Mouse (Mus musculus) mature B cell (primary cell): ENCODE measurements around the gene Tsc1.

ENCODE experiments used
- in situ Hi-C: fragments of 300-500 bp; cut with MboI; formaldehyde crosslinking; loops from 2 replicates; pipeline ENCODE4 v1.14.3; 2019

Gene Tsc1

DNA sequence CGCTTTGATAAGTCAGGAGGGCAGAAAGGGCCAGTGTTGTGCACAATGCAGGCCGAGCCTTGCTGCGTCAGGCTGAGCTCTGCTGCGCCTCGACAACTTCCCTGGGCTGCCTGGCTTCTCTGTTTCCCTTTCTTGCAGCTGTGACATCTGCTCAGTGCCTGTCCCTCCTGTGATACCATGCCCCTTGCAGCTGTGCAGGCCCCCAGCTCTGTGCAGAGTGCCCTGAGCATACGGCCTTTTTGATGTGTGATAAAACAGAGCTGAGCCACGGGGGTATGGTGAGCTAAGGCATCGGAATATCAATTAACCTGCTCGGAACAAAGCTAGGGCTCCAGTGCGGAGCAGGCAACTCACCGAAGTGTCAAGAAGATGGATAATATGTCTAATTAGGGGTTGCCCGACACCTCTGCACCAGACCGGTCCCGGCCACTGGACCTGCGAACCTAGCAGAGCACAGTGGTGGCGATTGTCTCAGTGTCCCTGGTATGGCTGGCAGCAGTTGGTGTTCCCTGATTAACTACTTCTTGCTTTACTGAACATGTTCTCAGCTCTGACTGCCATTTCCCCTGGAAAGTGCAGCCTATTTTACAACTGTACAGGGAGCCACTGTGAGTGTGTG, 86.9 kb downstream of the Tsc1 start:
- in situ Hi-C loops: no loop called here

DNA sequence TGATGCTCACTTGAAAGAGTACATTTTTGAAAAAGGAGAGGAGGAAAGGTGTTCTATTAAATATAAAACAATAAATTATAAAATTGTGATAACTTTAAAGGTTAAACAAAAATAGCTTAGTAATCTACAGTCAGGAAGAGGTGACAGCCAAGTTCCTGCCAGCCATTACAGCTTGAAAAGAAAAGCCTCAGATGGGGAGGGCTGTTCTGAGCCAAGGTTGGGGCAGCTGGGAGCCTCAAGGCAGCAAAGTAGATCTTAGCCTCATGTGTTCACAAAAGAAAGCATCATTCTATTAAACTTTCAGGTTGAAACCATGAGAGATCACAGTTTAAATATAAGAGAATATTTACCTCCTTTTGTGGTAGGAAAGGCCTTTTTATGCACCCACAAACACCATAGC, 89.6 kb downstream of the Tsc1 start:
- in situ Hi-C loops: no loop called here

DNA sequence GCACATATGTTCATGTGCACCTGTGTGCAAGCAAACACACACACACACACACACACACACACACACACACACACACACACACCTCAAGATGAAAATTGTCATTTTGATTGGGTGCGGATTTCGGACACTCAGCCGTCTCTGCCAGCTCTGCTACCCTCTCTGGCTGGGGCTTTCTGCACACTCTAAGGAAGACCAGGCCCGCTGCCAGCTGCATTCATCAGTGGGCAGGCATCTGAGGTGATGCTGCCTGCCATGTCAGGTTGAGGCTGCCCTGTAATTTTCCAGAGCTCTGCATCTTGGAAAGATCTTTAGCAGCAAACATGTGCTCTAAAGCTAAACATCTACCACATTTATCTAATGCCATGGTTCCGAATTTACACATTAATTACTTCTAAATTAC, 96.1 kb downstream of the Tsc1 start:
- in situ Hi-C loops: no loop called here

DNA sequence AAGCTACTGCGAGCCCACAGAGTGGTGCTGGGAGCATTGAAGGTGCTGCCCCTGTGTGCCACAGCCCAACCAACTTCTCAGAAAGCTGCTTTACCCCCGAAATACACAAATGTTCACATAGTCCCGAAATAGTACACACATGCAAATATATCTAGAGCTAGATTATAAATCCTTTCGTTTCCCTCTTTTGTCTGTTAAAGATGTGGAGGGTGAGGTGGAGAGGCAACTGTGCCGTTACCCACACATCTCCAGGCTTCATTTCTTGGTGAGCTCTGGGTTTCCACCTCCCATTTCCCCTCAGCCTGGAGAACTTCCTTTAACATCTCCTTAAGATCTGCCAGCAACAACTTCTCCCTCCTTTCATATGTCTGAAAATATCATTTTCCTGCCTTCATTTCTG, 99.1 kb downstream of the Tsc1 start:
- in situ Hi-C loops: no loop called here
